Mouse (Mus musculus): ENCODE measurements around the gene Dppa2. TPM values are rescaled to one million over a fixed set of nuclear protein-coding genes. Genes with fewer than 3 reads are reported as not detected.
"Not testable (repeated sequence)": the region's sequence is repeated elsewhere in the genome, so short reads cannot be mapped to it uniquely, and the experiment has no call there.

The Dppa2 gene
- polyA plus RNA-seq, 2 experiments = not detected

DNA sequence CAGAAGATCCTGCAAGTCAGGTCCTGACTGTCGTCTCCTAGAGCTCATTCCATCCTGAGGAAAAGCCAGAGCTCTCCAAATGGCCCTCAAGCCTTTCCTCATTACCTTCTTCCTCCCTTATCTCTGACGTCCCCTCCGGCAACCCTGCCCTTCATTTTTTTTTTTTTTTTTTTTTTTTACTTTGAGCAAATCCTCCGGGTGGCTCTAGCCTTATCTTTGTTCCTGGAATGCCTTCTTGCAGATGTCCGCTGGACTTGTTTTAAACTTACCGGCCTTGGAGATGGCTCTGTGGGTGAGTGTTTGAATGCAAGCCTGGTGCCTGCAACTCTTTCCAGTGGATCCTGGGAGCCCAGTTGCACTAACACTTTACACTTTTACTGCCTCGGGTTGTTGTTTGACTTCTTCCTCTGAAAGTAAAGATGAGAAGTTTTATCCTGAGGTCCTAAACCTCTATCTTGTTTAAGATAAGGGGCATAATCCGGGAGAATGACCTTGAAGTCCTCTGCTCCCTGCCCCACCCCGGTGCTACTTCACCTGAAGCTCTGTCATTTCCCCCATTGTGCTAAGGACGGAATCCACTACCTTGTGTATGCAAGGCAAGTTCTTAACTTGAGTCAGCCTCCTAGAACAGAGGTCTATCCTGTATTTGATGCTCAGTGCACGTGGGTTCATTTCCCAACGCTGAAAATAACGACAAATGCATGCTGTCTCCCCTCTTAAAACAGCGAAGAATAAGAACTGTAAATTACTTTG lies 6.1 kb upstream of the Dppa2 start:
- H3K4me1 ChIP-seq (replicated peaks; ENCODE audit: control insufficient read depth in 2 of 2, insufficient read depth in 2 of 2, low read length in 1 of 2) = no peaks in the 10 kb centered on the region
- no peak overlapping the region for H3K27ac ChIP-seq
- no peak overlapping the region for H3K4me2 ChIP-seq (ENCODE audit: low read depth)
- no peak overlapping the region for H3K9ac ChIP-seq (replicated peaks)
- WGBS (ENCODE audit: insufficient replicate concordance) = 34% methylated on average over 14 of the region's 14 CpGs
- no peaks in the 10 kb centered on the region for H3K9me3 ChIP-seq (ENCODE audit: control insufficient read depth, low read length)
- ATAC-seq (ENCODE audit: insufficient read depth) (no peak), DNase-seq (ENCODE audit: low read depth in 3 of 3, low spot score in 3 of 3) (no peak)
- no peak overlapping the region for H3K4me3 ChIP-seq (ENCODE audit: insufficient read depth in 1 of 2, low read depth in 2 of 2, low read length in 2 of 2)
- H3K27me3 ChIP-seq (ENCODE audit: control insufficient read depth, insufficient read depth, low read length) = no peaks in the 10 kb centered on the region
- TF ChIP-seq CTCF (IDR thresholded peaks at IDR 0.05; ENCODE audit: low read depth) = no peak
- TF ChIP-seq EP300 (IDR thresholded peaks at IDR 0.05; ENCODE audit: low read depth) = no peak
- no peaks in the 10 kb centered on the region for H3K36me3 ChIP-seq (replicated peaks; ENCODE audit: control insufficient read depth, insufficient read depth, low read depth)

DNA sequence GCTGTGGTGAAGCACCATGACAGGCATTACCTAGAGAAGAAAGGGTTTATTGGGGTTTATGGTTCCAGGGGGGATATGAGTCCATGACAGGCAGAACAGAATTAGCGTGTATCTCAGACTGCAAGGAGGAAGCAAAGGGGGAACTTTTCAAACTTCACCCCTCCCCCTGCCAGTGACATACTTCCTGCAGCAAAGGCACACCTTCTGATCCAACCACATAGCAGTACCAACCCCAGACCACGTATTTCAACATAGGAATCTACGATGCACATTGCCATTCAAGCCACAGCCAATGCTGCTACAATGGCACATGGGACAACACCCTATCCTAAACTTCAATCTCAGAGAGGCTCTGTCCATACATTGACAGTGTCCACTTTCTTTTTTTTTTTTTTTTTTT lies 3.8 kb upstream of the Dppa2 start:
- no peaks in the 10 kb centered on the region for H3K9me3 ChIP-seq (ENCODE audit: control insufficient read depth, low read length)
- DNase-seq (ENCODE audit: low read depth in 3 of 3, low spot score in 3 of 3) (no peak), ATAC-seq (ENCODE audit: insufficient read depth) (no peak)
- H3K4me1 ChIP-seq (replicated peaks; ENCODE audit: control insufficient read depth in 2 of 2, insufficient read depth in 2 of 2, low read length in 1 of 2) = no peaks in the 10 kb centered on the region
- no peak for TF ChIP-seq EP300 (IDR thresholded peaks at IDR 0.05; ENCODE audit: low read depth)
- TF ChIP-seq CTCF (IDR thresholded peaks at IDR 0.05; ENCODE audit: low read depth) = no peak
- no peak overlapping the region for H3K9ac ChIP-seq (replicated peaks)
- H3K27ac ChIP-seq = no peak overlapping the region
- no peak overlapping the region for H3K4me3 ChIP-seq (ENCODE audit: insufficient read depth in 1 of 2, low read depth in 2 of 2, low read length in 2 of 2)
- H3K27me3 ChIP-seq (ENCODE audit: control insufficient read depth, insufficient read depth, low read length) = no peaks in the 10 kb centered on the region
- 29% methylated on average over 3 of the region's 3 CpGs for WGBS (ENCODE audit: insufficient replicate concordance)
- no peaks in the 10 kb centered on the region for H3K36me3 ChIP-seq (replicated peaks; ENCODE audit: control insufficient read depth, insufficient read depth, low read depth)
- H3K4me2 ChIP-seq (ENCODE audit: low read depth) = no peak overlapping the region

DNA sequence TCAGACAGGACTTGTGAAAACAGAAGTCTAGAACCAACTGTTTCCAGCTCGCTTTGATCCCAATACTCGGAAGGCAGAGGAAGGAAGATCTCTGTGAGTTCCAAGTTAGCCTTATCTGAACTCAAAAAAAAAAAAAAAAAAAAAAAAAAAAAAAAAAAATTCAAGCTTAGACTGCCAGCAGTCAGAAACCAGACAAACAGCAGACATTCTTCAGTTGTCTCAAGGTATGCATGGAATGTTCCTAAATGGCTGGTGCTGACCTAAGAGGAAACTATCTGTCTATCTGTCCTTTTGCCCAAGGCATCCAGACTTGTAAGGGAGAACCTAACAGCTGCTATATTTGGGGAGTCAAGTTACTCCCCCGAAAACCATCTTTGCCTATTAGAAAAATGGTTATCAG lies 275 bp downstream of the Dppa2 start:
- DNase-seq (ENCODE audit: low read depth in 3 of 3, low spot score in 3 of 3) (no peak), ATAC-seq (ENCODE audit: insufficient read depth) (no peak)
- Histone ChIP-seq H3K4me1 (replicated peaks; ENCODE audit: control insufficient read depth in 2 of 2, insufficient read depth in 2 of 2, low read length in 1 of 2) (no peaks in the 10 kb centered on the region), H3K9ac (replicated peaks) (no peak overlapping the region), H3K36me3 (replicated peaks; ENCODE audit: control insufficient read depth, insufficient read depth, low read depth) (no peaks in the 10 kb centered on the region), H3K27me3 (ENCODE audit: control insufficient read depth, insufficient read depth, low read length) (no peaks in the 10 kb centered on the region), H3K4me3 (ENCODE audit: insufficient read depth in 1 of 2, low read depth in 2 of 2, low read length in 2 of 2) (no peak overlapping the region), H3K4me2 (ENCODE audit: low read depth) (no peak overlapping the region), H3K9me3 (ENCODE audit: control insufficient read depth, low read length) (no peaks in the 10 kb centered on the region), H3K27ac (no peak overlapping the region)
- TF ChIP-seq CTCF (IDR thresholded peaks at IDR 0.05; ENCODE audit: low read depth) = no peak
- TF ChIP-seq EP300 (IDR thresholded peaks at IDR 0.05; ENCODE audit: low read depth) = no peak
- WGBS (ENCODE audit: insufficient replicate concordance) = 47% methylated on average over 3 of the region's 3 CpGs

DNA sequence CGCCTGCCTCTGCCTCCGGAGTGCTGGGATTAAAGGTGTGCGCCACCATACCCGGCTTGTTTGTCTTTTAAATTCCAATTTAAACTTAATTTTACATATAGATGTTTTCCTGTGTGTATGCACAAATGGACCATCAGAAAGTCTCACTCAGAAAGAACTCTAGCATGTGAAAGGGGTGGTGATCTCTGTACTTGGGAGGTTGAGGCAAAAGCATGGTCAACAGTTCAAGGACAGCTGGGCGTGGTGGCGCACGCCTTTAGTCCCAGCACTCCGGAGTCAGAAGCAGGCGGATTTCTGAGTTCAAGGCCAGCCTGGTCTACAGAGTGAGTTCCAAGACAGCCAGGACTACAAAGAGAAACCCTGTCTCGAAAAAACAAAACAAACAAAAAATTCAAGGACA lies 5.2 kb downstream of the Dppa2 start:
- not testable (repeated sequence) for H3K4me3 ChIP-seq (ENCODE audit: insufficient read depth in 1 of 2, low read depth in 2 of 2, low read length in 2 of 2); H3K9ac ChIP-seq (replicated peaks); H3K4me2 ChIP-seq (ENCODE audit: low read depth); DNase-seq (ENCODE audit: low read depth in 3 of 3, low spot score in 3 of 3); H3K36me3 ChIP-seq (replicated peaks; ENCODE audit: control insufficient read depth, insufficient read depth, low read depth); H3K27me3 ChIP-seq (ENCODE audit: control insufficient read depth, insufficient read depth, low read length); H3K4me1 ChIP-seq (replicated peaks; ENCODE audit: control insufficient read depth in 2 of 2, insufficient read depth in 2 of 2, low read length in 1 of 2); ATAC-seq (ENCODE audit: insufficient read depth); H3K27ac ChIP-seq; H3K9me3 ChIP-seq (ENCODE audit: control insufficient read depth, low read length)
- WGBS (ENCODE audit: insufficient replicate concordance) = 75% methylated on average over 10 of the region's 10 CpGs

DNA sequence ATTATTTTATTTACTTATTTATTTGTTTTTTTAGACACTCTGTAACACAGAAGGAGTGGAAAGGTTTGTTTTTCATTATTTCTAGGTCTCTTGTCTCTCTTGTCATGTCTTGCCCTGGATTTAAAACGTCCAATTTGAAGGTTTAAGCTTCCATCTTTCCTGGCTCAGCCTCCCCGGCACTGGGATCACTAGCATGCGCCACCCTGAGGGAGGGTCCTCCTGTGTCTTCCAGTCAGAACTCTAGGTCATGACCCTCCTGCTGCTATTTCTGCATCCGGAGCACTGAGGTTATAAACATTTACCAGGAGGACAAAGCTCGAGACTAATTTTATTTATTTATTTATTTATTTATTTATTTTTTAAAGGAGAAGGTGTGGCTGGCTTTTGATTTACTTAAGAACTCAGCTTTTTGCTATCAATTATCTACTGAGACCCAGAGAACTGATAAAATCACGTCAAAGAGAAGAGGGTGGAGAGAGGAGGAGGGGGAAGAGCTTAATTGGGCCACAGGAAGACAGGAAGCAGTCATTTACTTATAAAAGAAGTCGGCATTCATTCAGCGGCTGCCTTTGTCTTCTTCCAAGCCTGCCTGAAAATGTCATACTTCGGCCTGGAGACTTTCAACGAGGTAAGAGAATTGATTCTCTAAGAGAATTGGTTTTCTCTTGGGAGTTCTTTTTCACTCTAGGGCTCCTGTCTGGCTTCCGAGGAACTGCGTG lies 6.4 kb downstream of the Dppa2 start:
- Histone ChIP-seq H3K27ac (no peak overlapping the region), H3K4me2 (ENCODE audit: low read depth) (no peak overlapping the region), H3K9me3 (ENCODE audit: control insufficient read depth, low read length) (no peaks in the 10 kb centered on the region), H3K4me1 (replicated peaks; ENCODE audit: control insufficient read depth in 2 of 2, insufficient read depth in 2 of 2, low read length in 1 of 2) (no peaks in the 10 kb centered on the region), H3K36me3 (replicated peaks; ENCODE audit: control insufficient read depth, insufficient read depth, low read depth) (no peaks in the 10 kb centered on the region), H3K9ac (replicated peaks) (no peak overlapping the region), H3K27me3 (ENCODE audit: control insufficient read depth, insufficient read depth, low read length) (no peaks in the 10 kb centered on the region), H3K4me3 (ENCODE audit: insufficient read depth in 1 of 2, low read depth in 2 of 2, low read length in 2 of 2) (no peak overlapping the region)
- no peak for TF ChIP-seq CTCF (IDR thresholded peaks at IDR 0.05; ENCODE audit: low read depth)
- no peak for TF ChIP-seq EP300 (IDR thresholded peaks at IDR 0.05; ENCODE audit: low read depth)
- no peak for ATAC-seq (ENCODE audit: insufficient read depth)
- 66% methylated on average over 12 of the region's 12 CpGs for WGBS (ENCODE audit: insufficient replicate concordance)
- no peak for DNase-seq (ENCODE audit: low read depth in 3 of 3, low spot score in 3 of 3)

Data from liver, embryonic 14.5 days (tissue).